In genomic region chr7:145040871-145041270, GRCm38 (mm10) we compare ENCODE assay signal across 17 mouse cellular contexts.
"Had no signal": no experiment of that assay in that cellular context is flagged by ENCODE, and none has a peak within 500 bp of the region (broad histone marks: within the 10 kb centered on the region; RNA-seq: fewer than 3 reads in every experiment).

No protein-coding gene starts in this region.

- H3K27ac ChIP-seq: hindbrain, embryonic 15.5 days; kidney, postnatal 0 days; limb, embryonic 15.5 days; lung, embryonic 15.5 days; macrophage; midbrain, embryonic 12.5 days; neural tube, embryonic 15.5 days had no signal

- H3K9ac ChIP-seq: hindbrain, embryonic 15.5 days; limb, embryonic 15.5 days; lung, embryonic 15.5 days; midbrain, embryonic 12.5 days; neural tube, embryonic 15.5 days had no signal

- H3K9me3 ChIP-seq: hindbrain, embryonic 15.5 days; limb, embryonic 15.5 days; lung, embryonic 15.5 days; midbrain, embryonic 12.5 days; neural tube, embryonic 15.5 days had no signal

- DNase-seq: kidney, adult 8-10 months; kidney, postnatal 36 days; lung, postnatal 14 days; right cerebral cortex, adult 18-20 months; right cerebral cortex, postnatal 25 days; thymus, adult 18-20 months; thymus, postnatal 25 days had no signal

- ATAC-seq: intestine, postnatal 0 days; midbrain, embryonic 16.5 days had no signal

- H3K36me3 ChIP-seq: hindbrain, embryonic 15.5 days; limb, embryonic 15.5 days; lung, embryonic 15.5 days; midbrain, embryonic 12.5 days; neural tube, embryonic 15.5 days had no signal

- H3K4me1 ChIP-seq: hindbrain, embryonic 15.5 days; midbrain, embryonic 12.5 days; neural tube, embryonic 15.5 days had no signal

- H3K4me2 ChIP-seq: hindbrain, embryonic 15.5 days; limb, embryonic 15.5 days; lung, embryonic 15.5 days; midbrain, embryonic 12.5 days; neural tube, embryonic 15.5 days had no signal

- H3K27me3 ChIP-seq: hindbrain, embryonic 15.5 days; limb, embryonic 15.5 days; lung, embryonic 15.5 days; midbrain, embryonic 12.5 days; neural tube, embryonic 15.5 days had no signal

- H3K4me3 ChIP-seq: hindbrain, embryonic 15.5 days; limb, embryonic 15.5 days; lung, embryonic 15.5 days; megakaryocyte, embryonic 14.5 days; midbrain, embryonic 12.5 days; neural tube, embryonic 15.5 days had no signal
